Comparison of ENCODE assay signal across 8 mouse cellular contexts in the genomic region with DNA sequence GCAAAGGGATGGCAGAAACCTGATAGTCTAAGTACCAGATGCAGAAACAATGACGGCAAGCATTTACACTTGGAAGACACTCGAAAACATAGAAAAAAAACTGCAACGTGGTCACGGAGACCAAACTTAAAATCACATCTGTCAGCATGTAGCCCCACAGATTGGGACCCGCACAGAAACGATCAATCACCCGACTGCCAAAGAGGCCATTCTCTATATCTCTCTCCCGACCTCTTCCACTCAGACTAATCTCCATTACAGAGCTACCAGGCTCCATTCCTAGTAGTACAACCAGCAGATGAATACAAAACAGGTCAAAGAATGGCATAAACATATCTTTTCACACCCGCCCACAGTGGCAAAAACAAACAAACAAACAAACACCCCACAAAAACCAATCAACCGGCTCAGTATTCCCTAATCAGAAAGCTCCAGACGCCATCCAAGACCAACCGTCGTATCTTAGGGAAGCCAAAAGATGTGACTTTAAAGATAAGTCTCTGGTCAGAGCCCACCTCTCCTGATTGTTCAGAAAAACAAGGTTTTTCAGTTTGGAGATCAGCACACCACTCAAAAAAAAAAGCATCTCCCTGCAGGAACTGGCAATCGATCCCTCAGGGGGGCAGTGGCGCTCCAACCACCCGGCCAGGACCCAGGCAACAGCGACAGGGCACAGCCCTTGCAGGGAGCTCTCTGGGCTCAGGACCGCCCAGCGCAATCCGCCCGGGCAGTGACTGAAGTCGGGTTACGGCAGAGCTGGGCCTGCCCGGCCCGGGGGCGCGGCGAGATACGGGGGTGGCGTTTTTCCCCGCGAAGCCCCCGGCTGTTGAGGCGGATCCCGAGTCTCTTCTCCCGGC. TPM values are rescaled to one million over a fixed set of nuclear protein-coding genes. Genes with fewer than 3 reads are reported as not detected.
A peak's percentile ranks its signal among the peaks of the same experiment; 100 is the strongest.
DNase-seq lines count a peak whose midpoint lies in the region; ATAC-seq lines count a peak whose summit lies in the region.

No protein-coding gene starts in this region.

- H3K27ac ChIP-seq in intestine, embryonic 15.5 days: peak overlapping the region; percentile 86
- H3K27ac ChIP-seq in limb, embryonic 11.5 days (replicated peaks; ENCODE audit: low read depth, low read length): peak overlapping the region; percentile 69; the same call in 1 of the 2 replicates
- H3K27ac ChIP-seq in midbrain, embryonic 10.5 days (replicated peaks): peak overlapping the region; percentile 95

- H3K9ac ChIP-seq in intestine, embryonic 15.5 days: peak overlapping the region; percentile 94
- peak overlapping the region; percentile 96 for H3K9ac ChIP-seq in limb, embryonic 11.5 days (ENCODE audit: low read length)

- 1% methylated on average over 32 of the region's 36 CpGs for WGBS in intestine, embryonic 15.5 days
- 3% methylated on average over 35 of the region's 36 CpGs for WGBS in limb, embryonic 11.5 days
- WGBS in midbrain, embryonic 10.5 days: 3% methylated on average over 36 of the region's 36 CpGs

- no peaks in the 10 kb centered on the region for H3K27me3 ChIP-seq in intestine, embryonic 15.5 days (replicated peaks)
- no peaks in the 10 kb centered on the region for H3K27me3 ChIP-seq in limb, embryonic 11.5 days (ENCODE audit: control insufficient read depth, insufficient read depth, low read length)
- H3K27me3 ChIP-seq in midbrain, embryonic 10.5 days (ENCODE audit: low read depth, poor library complexity, severe bottlenecking): peaks cover 6% of the 10 kb centered on the region; the same call in 1 of the 2 replicates

- peak; percentile 49 for DNase-seq in right cerebral cortex, adult 18-20 months
- no peak for DNase-seq in right cerebral cortex, postnatal 25 days
- DNase-seq in cerebellum, adult 9-11 months: peak; percentile 11
- DNase-seq in frontal cortex, postnatal 10 days (ENCODE audit: low spot score in 2 of 2): peak; percentile 31 to 65
- DNase-seq in limb, embryonic 11.5 days (ENCODE audit: low spot score): peak; percentile 68
- no peak for DNase-seq in midbrain, embryonic 10.5 days (ENCODE audit: low spot score)
- DNase-seq in spleen, postnatal 4 days (ENCODE audit: low spot score in 2 of 2): peak; percentile 72 to 87

- peak overlapping the region; percentile 56 for H3K4me2 ChIP-seq in intestine, embryonic 15.5 days (replicated peaks)
- peak overlapping the region; percentile 81 for H3K4me2 ChIP-seq in limb, embryonic 11.5 days (ENCODE audit: low read depth, severe bottlenecking)

- peaks cover 9% of the 10 kb centered on the region; the same call in 1 of the 2 replicates for H3K4me1 ChIP-seq in intestine, embryonic 15.5 days (replicated peaks)
- H3K4me1 ChIP-seq in limb, embryonic 11.5 days (ENCODE audit: control insufficient read depth, insufficient read depth, low read length): no peaks in the 10 kb centered on the region
- peaks cover 18% of the 10 kb centered on the region for H3K4me1 ChIP-seq in midbrain, embryonic 10.5 days

- H3K36me3 ChIP-seq in intestine, embryonic 15.5 days: no peaks in the 10 kb centered on the region
- H3K36me3 ChIP-seq in limb, embryonic 11.5 days (ENCODE audit: control insufficient read depth, insufficient read depth, low read length): no peaks in the 10 kb centered on the region
- peaks cover 19% of the 10 kb centered on the region for H3K36me3 ChIP-seq in midbrain, embryonic 10.5 days

- H3K9me3 ChIP-seq in intestine, embryonic 15.5 days: no peaks in the 10 kb centered on the region
- no peaks in the 10 kb centered on the region for H3K9me3 ChIP-seq in limb, embryonic 11.5 days (ENCODE audit: control insufficient read depth, low read length)
- H3K9me3 ChIP-seq in midbrain, embryonic 10.5 days (replicated peaks): no peaks in the 10 kb centered on the region

- peak; percentile 93 for ATAC-seq in intestine, embryonic 15.5 days
- peak; percentile 79 for ATAC-seq in limb, embryonic 11.5 days (ENCODE audit: insufficient number of reproducible peaks, low FRiP score, low TSS enrichment, low read depth)

- peak overlapping the region; percentile 91 for H3K4me3 ChIP-seq in intestine, embryonic 15.5 days (replicated peaks)
- H3K4me3 ChIP-seq in limb, embryonic 11.5 days (ENCODE audit: low read depth, low read length): peak overlapping the region; percentile 83
- H3K4me3 ChIP-seq in midbrain, embryonic 10.5 days: peak overlapping the region; percentile 91

RNA-seq across cellular contexts. Expression of a gene that starts 0.7 kb away (rescaled TPM):
- 22.2 and 23.0 TPM in 2 replicates for polyA plus RNA-seq in intestine, embryonic 15.5 days (2015; fragmentation: Nextera tagmentation; extraction: Ambion mirVana)
- 23.5 and 24.0 TPM in 2 replicates for polyA plus RNA-seq in limb, embryonic 11.5 days (2014; fragmentation: Nextera tagmentation; extraction: Ambion mirVana)
- polyA plus RNA-seq in midbrain, embryonic 10.5 days (2016; fragmentation: Nextera tagmentation; extraction: Ambion mirVana): 26.8 and 27.8 TPM in 2 replicates

Comparison
In these comparisons a context has a peak if more than half of its experiments do, and no peak if none do; other contexts are left out.
1. DNase-seq: peak in right cerebral cortex, adult 18-20 months (single experiment), cerebellum, adult 9-11 months (single experiment), frontal cortex, postnatal 10 days (2 of 2), limb, embryonic 11.5 days (single experiment) and spleen, postnatal 4 days (2 of 2); none in right cerebral cortex, postnatal 25 days (single experiment) and midbrain, embryonic 10.5 days (single experiment).
2. Peak in every context shown above with its lines, with median percentiles within 50 percentile points of each other: H3K27ac ChIP-seq and H3K4me3 ChIP-seq.